ENCODE assay signal across 8 mouse cellular contexts in the genomic region with DNA sequence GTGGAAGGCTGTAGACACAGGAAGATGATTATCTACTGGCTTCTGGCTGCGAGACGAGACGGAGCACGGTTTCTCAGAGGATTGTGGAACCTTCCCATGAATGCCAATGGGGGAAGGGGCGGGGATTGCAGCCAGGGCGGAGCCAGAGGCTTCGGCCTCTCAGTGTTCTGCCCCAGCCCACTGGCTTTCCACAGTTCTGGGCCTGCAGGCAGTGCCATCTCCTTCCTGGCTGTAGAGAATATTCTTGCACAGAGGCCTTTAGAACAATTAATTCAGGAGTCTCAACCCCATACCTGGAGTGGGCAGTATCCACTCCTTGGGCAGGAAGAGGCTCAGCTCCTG. TPM values are rescaled to one million over a fixed set of nuclear protein-coding genes. Genes with fewer than 3 reads are reported as not detected.
DNase-seq lines count a peak whose midpoint lies in the region; ATAC-seq and TF ChIP-seq lines count a peak whose summit lies in the region.
"Had no signal": no experiment of that assay in that cellular context is flagged by ENCODE, and none has a peak within 500 bp of the region (broad histone marks: within the 10 kb centered on the region; RNA-seq: fewer than 3 reads in every experiment).

No protein-coding gene starts in this region.

- H3K36me3 ChIP-seq in MEL (ENCODE audit: control insufficient read depth in 1 of 2, insufficient read depth in 2 of 2, low read length in 2 of 2), result no peaks in the 10 kb centered on the region
- no peaks in the 10 kb centered on the region for H3K36me3 ChIP-seq in liver, embryonic 11.5 days (ENCODE audit: control insufficient read depth, insufficient read depth, low read length)
- H3K36me3 ChIP-seq in neural tube, embryonic 14.5 days (ENCODE audit: control insufficient read depth, insufficient read depth, low read length), result no peaks in the 10 kb centered on the region

- DNase-seq in MEL (ENCODE audit: low read depth, low spot score), result peak; percentile 64
- no peak for DNase-seq in liver, embryonic 11.5 days (ENCODE audit: low spot score)
- DNase-seq in layer of hippocampus, adult 9-10 months (ENCODE audit: low spot score), result no peak
- DNase-seq in cerebellum, postnatal 14 days, result no peak

- H3K4me1 ChIP-seq in MEL (ENCODE audit: control insufficient read depth in 1 of 2, insufficient read depth in 2 of 2, low read length in 2 of 2), result peaks cover 0 to 4% of the 10 kb centered on the region in 2 experiments; a peak in 1 of 4 replicates
- H3K4me1 ChIP-seq in bone marrow macrophage, adult 2 months (ENCODE audit: control insufficient read depth, insufficient read depth, low read length), result no peaks in the 10 kb centered on the region
- no peaks in the 10 kb centered on the region for H3K4me1 ChIP-seq in liver, embryonic 11.5 days (replicated peaks; ENCODE audit: control insufficient read depth, insufficient read depth, low read length)
- no peaks in the 10 kb centered on the region for H3K4me1 ChIP-seq in neural tube, embryonic 14.5 days (ENCODE audit: control insufficient read depth, insufficient read depth, low read length)

- no peaks in the 10 kb centered on the region for H3K9me3 ChIP-seq in MEL (replicated peaks; ENCODE audit: insufficient read depth, low read length)
- H3K9me3 ChIP-seq in liver, embryonic 11.5 days (ENCODE audit: control insufficient read depth, low read length), result no peaks in the 10 kb centered on the region
- H3K9me3 ChIP-seq in neural tube, embryonic 14.5 days (ENCODE audit: control insufficient read depth, low read length), result no peaks in the 10 kb centered on the region

- peak overlapping the region; percentile 36 for H3K4me2 ChIP-seq in liver, embryonic 11.5 days
- peak overlapping the region; percentile 30; the same call in 1 of the 2 replicates for H3K4me2 ChIP-seq in neural tube, embryonic 14.5 days (ENCODE audit: low read depth, low read length)

- H3K4me3 ChIP-seq in MEL (ENCODE audit: control insufficient read depth in 1 of 2, insufficient read depth in 1 of 2, low read depth in 2 of 2, low read length in 2 of 2), result peak overlapping the region; percentile 38 to 56
- peak overlapping the region; percentile 4; the same call in 1 of the 2 replicates for H3K4me3 ChIP-seq in bone marrow macrophage, adult 2 months (ENCODE audit: insufficient read depth, low read length)
- H3K4me3 ChIP-seq in liver, embryonic 11.5 days (ENCODE audit: low read depth, low read length), result 0 out of 2 replicates have a peak overlapping the region, but pooled peaks have one; percentile 28
- H3K4me3 ChIP-seq in neural tube, embryonic 14.5 days (ENCODE audit: low read depth, low read length), result no peak overlapping the region
- H3K4me3 ChIP-seq: myocyte had no signal

- no peak for TF ChIP-seq RAD21 in MEL (IDR thresholded peaks at IDR 0.05; ENCODE audit: low read depth, low read length)

- no peak overlapping the region for H3K27ac ChIP-seq in MEL (ENCODE audit: control insufficient read depth, low read depth, low read length)
- no peak overlapping the region for H3K27ac ChIP-seq in bone marrow macrophage, adult 2 months (ENCODE audit: insufficient read depth, low read depth, low read length)
- H3K27ac ChIP-seq in liver, embryonic 11.5 days (ENCODE audit: low read depth, low read length), result no peak overlapping the region
- no peak overlapping the region for H3K27ac ChIP-seq in neural tube, embryonic 14.5 days (ENCODE audit: low read depth, low read length)

- H3K79me2 ChIP-seq in MEL (ENCODE audit: control insufficient read depth, insufficient read depth, low read length, poor library complexity), result no peaks in the 10 kb centered on the region

- TF ChIP-seq EP300 in MEL (IDR thresholded peaks at IDR 0.05; ENCODE audit: low read depth in 1 of 2, low read length in 2 of 2), result no peak

- H3K9ac ChIP-seq in MEL (ENCODE audit: control insufficient read depth, low read depth, low read length, poor library complexity, severe bottlenecking), result peak overlapping the region; percentile 37
- no peak overlapping the region for H3K9ac ChIP-seq in liver, embryonic 11.5 days (ENCODE audit: low read depth, low read length)
- no peak overlapping the region for H3K9ac ChIP-seq in neural tube, embryonic 14.5 days (replicated peaks; ENCODE audit: low read depth, low read length)

- no peak for TF ChIP-seq CTCF in MEL (IDR thresholded peaks at IDR 0.05 in 2 of 3, conservative IDR thresholded peaks at IDR 0.05 in 1 of 3; ENCODE audit: control insufficient read depth in 1 of 3, insufficient read depth in 1 of 3, low read depth in 2 of 3, low read length in 3 of 3, poor library complexity in 1 of 3, severe bottlenecking in 1 of 3)
- no peak for TF ChIP-seq CTCF in bone marrow macrophage, adult 2 months (IDR thresholded peaks at IDR 0.05; ENCODE audit: low read depth, low read length)

- ATAC-seq in hematopoietic stem cell, adult 5-6 weeks (replicated peaks in 1 of 2; ENCODE audit: insufficient read depth in 1 of 2, low FRiP score in 2 of 2, low TSS enrichment in 1 of 2, low read depth in 1 of 2, poor library complexity in 2 of 2, severe bottlenecking in 2 of 2), result peak; percentile 17 to 39; a peak in 1 of 4 replicates
- ATAC-seq in liver, embryonic 11.5 days (replicated peaks; ENCODE audit: low FRiP score), result no peak
- ATAC-seq in neural tube, embryonic 14.5 days (ENCODE audit: low read depth), result no peak

- 6% methylated on average over 7 of the region's 7 CpGs for WGBS in liver, embryonic 11.5 days
- WGBS in neural tube, embryonic 14.5 days, result 7% methylated on average over 7 of the region's 7 CpGs

- no peaks in the 10 kb centered on the region; a peak in 1 of 4 replicates for H3K27me3 ChIP-seq in MEL (ENCODE audit: control insufficient read depth in 1 of 2, insufficient read depth in 2 of 2, low read length in 2 of 2)
- H3K27me3 ChIP-seq in liver, embryonic 11.5 days (replicated peaks; ENCODE audit: control insufficient read depth, insufficient read depth, low read length), result no peaks in the 10 kb centered on the region
- no peaks in the 10 kb centered on the region for H3K27me3 ChIP-seq in neural tube, embryonic 14.5 days (ENCODE audit: control insufficient read depth, insufficient read depth, low read length)

- no peak for TF ChIP-seq POLR2A in MEL (IDR thresholded peaks at IDR 0.05; ENCODE audit: control insufficient read depth in 1 of 2, insufficient read depth in 1 of 2, low read depth in 1 of 2, low read length in 2 of 2, poor library complexity in 1 of 2)
- TF ChIP-seq POLR2A in bone marrow macrophage, adult 2 months (IDR thresholded peaks at IDR 0.05; ENCODE audit: borderline replicate concordance, low read depth, low read length), result no peak

TF ChIP-seq in MEL, 35 proteins besides CTCF, POLR2A, EP300 and RAD21:
- TF ChIP-seq RCOR1 (IDR thresholded peaks at IDR 0.05; ENCODE audit: low read depth, low read length), result no peak
- TF ChIP-seq ETS1 (IDR thresholded peaks at IDR 0.05; ENCODE audit: low read depth, low read length), result 0 out of 2 replicates have a peak, but pooled peaks have one; percentile 1
- 0 out of 2 replicates have a peak, but pooled peaks have one; percentile 6 for TF ChIP-seq GATA1 (IDR thresholded peaks at IDR 0.05; ENCODE audit: low read depth, low read length)
- no peak for TF ChIP-seq ZNF384 (IDR thresholded peaks at IDR 0.05; ENCODE audit: low read depth, low read length)
- TF ChIP-seq TBP (IDR thresholded peaks at IDR 0.05; ENCODE audit: low read depth, low read length), result no peak
- no peak for TF ChIP-seq ELF1 (IDR thresholded peaks at IDR 0.05; ENCODE audit: low read depth, low read length)
- TF ChIP-seq GABPA (IDR thresholded peaks at IDR 0.05; ENCODE audit: low read depth, low read length), result no peak
- TF ChIP-seq CHD2 (IDR thresholded peaks at IDR 0.05; ENCODE audit: low read length), result no peak

RNA-seq across cellular contexts. Expression of a gene that starts 18.9 kb away (rescaled TPM):
- not detected in 2 replicates for total RNA-seq in MEL (2012; rRNA removed)
- not detected for polyA plus RNA-seq in MEL (2012; ENCODE audit: insufficient read depth in 1 of 2, insufficient read length in 2 of 2, low read depth in 1 of 2, low replicate concordance in 2 of 2, missing spikeins in 1 of 2)
- polyA plus RNA-seq in bone marrow macrophage, adult 2 months (2012; ENCODE audit: insufficient read depth, insufficient read length, missing spikeins), result not detected in 2 replicates
- not detected in 2 replicates for total RNA-seq in hematopoietic stem cell, adult 5-6 weeks (2017)
- 0.14 TPM in 1 of 2 replicates, not detected in the other for polyA plus RNA-seq in liver, embryonic 11.5 days (2014; fragmentation: Nextera tagmentation; extraction: Ambion mirVana)
- polyA plus RNA-seq in neural tube, embryonic 14.5 days (2014; fragmentation: Nextera tagmentation; extraction: Ambion mirVana), result 13.1 and 16.3 TPM in 2 replicates
- polyA plus RNA-seq: myocyte had no signal

Comparison
In these comparisons a context has a peak if more than half of its experiments do, and no peak if none do; other contexts are left out.
1. ATAC-seq: peak in hematopoietic stem cell, adult 5-6 weeks (2 of 2); none in liver, embryonic 11.5 days (single experiment) and neural tube, embryonic 14.5 days (single experiment).
2. RNA of a gene that starts 18.9 kb away (polyA plus RNA-seq): 13.1 to 16.3 TPM in neural tube, embryonic 14.5 days; 0.14 TPM in liver, embryonic 11.5 days, not detected in MEL and not detected in bone marrow macrophage, adult 2 months; every median in the first group is over 10 times any median in the second.